Mouse (Mus musculus): Measurements from ENCODE around the gene Myo1d.

DNA sequence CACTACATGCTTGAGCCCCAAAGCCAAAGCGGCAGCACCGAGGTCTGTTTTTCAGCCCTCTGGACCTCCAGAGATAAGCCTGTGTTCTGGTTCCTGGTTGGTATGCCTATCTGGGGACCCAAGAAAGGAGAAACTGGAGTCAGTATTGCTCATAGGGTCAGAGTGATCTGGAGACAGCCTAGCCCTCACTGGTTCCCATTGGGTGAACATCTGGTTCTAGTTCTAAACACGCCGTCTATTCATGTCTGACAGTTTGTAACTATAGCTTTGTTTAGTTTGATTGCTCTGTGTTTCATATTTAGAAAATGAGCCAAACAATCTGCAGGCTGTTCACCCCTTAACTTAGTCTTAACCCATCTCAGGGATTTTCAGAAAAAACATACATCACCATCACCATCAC, 151.2 kb downstream of the Myo1d start:
- TF ChIP-seq POLR2A (IDR thresholded peaks at IDR 0.05; ENCODE audit: insufficient read depth, low read depth, low read length), result no peak
- no peak for TF ChIP-seq CTCF (IDR thresholded peaks at IDR 0.05; ENCODE audit: insufficient read depth, low read depth, low read length)
